Mouse (Mus musculus) embryonic fibroblast, embryonic 13.5 days (primary cell): ENCODE results near the gene Klhl41. TPM values are rescaled to one million over a fixed set of nuclear protein-coding genes. Genes with fewer than 3 reads are reported as not detected.
A peak's percentile ranks its signal among the peaks of the same experiment; 100 is the strongest.

Source experiments
- H3K27ac ChIP-seq: 2 replicates; pipeline ENCODE4 v1.5.1; 2012; ENCODE audit warnings: low read length, control low read depth, inconsistent platforms; ENCODE audit not compliant: insufficient read depth
- H3K4me1 ChIP-seq: 2 replicates; pipeline ENCODE4 v1.6.1; 2011; ENCODE audit warnings: low read length; ENCODE audit not compliant: control insufficient read depth, insufficient read depth
- H3K4me3 ChIP-seq: 2 replicates; pipeline ENCODE4 v1.5.1; 2011; ENCODE audit warnings: mild to moderate bottlenecking, control low read depth, low read length; ENCODE audit not compliant: insufficient read depth
- CTCF ChIP-seq: IDR thresholded peaks from 2 replicates; pipeline ENCODE4 v1.5.1; 2011; ENCODE audit warnings: mild to moderate bottlenecking, control low read depth, low read length, moderate library complexity, borderline replicate concordance; ENCODE audit not compliant: insufficient read depth
- POLR2A ChIP-seq: IDR thresholded peaks from 2 replicates; pipeline ENCODE4 v1.6.1; 2011; ENCODE audit warnings: low read depth, mild to moderate bottlenecking, control low read depth, low read length, moderate library complexity
- polyA plus RNA-seq: library from polyadenylated mRNA; stranded (reverse); fragments of >200 nt; gene quantifications from 2 replicates; pipeline ENCODE4 v1.2.4, GENCODE M21; 2011; ENCODE audit warnings: low read depth; ENCODE audit not compliant: missing spikeins, insufficient read length

The Klhl41 gene
- polyA plus RNA-seq, 1 experiment: 0.47 TPM

GRCm38 (mm10) chr2:69714126-69714525, 44.2 kb downstream of the Klhl41 start:
- Histone ChIP-seq H3K4me1 (no peaks in the 10 kb centered on the region), H3K27ac (no peak overlapping the region), H3K4me3 (no peak overlapping the region)
- no peak for TF ChIP-seq POLR2A

- no peak overlapping the region for H3K4me3 ChIP-seq
- H3K4me1 ChIP-seq: no peaks in the 10 kb centered on the region
- H3K27ac ChIP-seq: no peak overlapping the region
- TF ChIP-seq POLR2A (no peak), CTCF (no peak)
These were observed 46.6 kb downstream of the Klhl41 start for GRCm38 (mm10) chr2:69716483-69716882.

- TF ChIP-seq CTCF (no peak), POLR2A (no peak; the same call in 1 of the 2 replicates)
- Histone ChIP-seq H3K27ac (no peak overlapping the region), H3K4me1 (no peaks in the 10 kb centered on the region), H3K4me3 (no peak overlapping the region)
These were observed 49.2 kb downstream of the Klhl41 start for GRCm38 (mm10) chr2:69719121-69719520.

GRCm38 (mm10) chr2:69722273-69722649, 52.3 kb downstream of the Klhl41 start, which contains the start of gene Ppig:
TSS of gene Ppig (plus strand) at chr2:69722545.
- TF ChIP-seq POLR2A (no peak), CTCF (no peak)
- Histone ChIP-seq H3K4me3 (peak within 1 kb of the TSS; percentile 96), H3K27ac (peak within 1 kb of the TSS; percentile 70), H3K4me1 (peaks cover 2% of the 10 kb centered on the region; the same call in 1 of the 2 replicates)

- Histone ChIP-seq H3K27ac (peak overlapping the region; percentile 70), H3K4me3 (peak overlapping the region; percentile 96), H3K4me1 (peaks cover 2% of the 10 kb centered on the region; the same call in 1 of the 2 replicates)
- TF ChIP-seq CTCF: no peak
- peak; percentile 68 for TF ChIP-seq POLR2A
These were observed 53.0 kb downstream of the Klhl41 start for GRCm38 (mm10) chr2:69722650-69723518.

- no peak for TF ChIP-seq CTCF
- TF ChIP-seq POLR2A: peak; percentile 35
- Histone ChIP-seq H3K4me3 (peak overlapping the region; percentile 96), H3K4me1 (peaks cover 2% of the 10 kb centered on the region; the same call in 1 of the 2 replicates), H3K27ac (peak overlapping the region; percentile 70)
These were observed 53.6 kb downstream of the Klhl41 start for GRCm38 (mm10) chr2:69723519-69723825.

Other genes with a start within 250 kb of the Klhl41 start
- gene Lrp2, start 84.1 kb upstream of the Klhl41 start, polyA plus RNA-seq: 1.3 and 1.5 TPM in 2 replicates
- gene Bbs5, start 22.9 kb upstream of the Klhl41 start, polyA plus RNA-seq: 19.3 and 20.2 TPM in 2 replicates
- 9.6 and 11.3 TPM in 2 replicates for gene Fastkd1, start 43.4 kb downstream of the Klhl41 start, polyA plus RNA-seq
- gene Ppig, start 52.4 kb downstream of the Klhl41 start, polyA plus RNA-seq: 130 and 149 TPM in 2 replicates
- 1.1 and 1.8 TPM in 2 replicates for gene Ccdc173, start 119.5 kb downstream of the Klhl41 start, polyA plus RNA-seq
- 16.3 and 22.5 TPM in 2 replicates for gene Phospho2, start 119.5 kb downstream of the Klhl41 start, polyA plus RNA-seq
- gene Klhl23, start 151.8 kb downstream of the Klhl41 start, polyA plus RNA-seq: 22.5 and 30.2 TPM in 2 replicates
- 259 and 260 TPM in 2 replicates for gene Ssb, start 191.4 kb downstream of the Klhl41 start, polyA plus RNA-seq
- 14.4 and 17.0 TPM in 2 replicates for gene Mettl5, start 215.5 kb downstream of the Klhl41 start, polyA plus RNA-seq
- gene Ubr3, start 227.1 kb downstream of the Klhl41 start, polyA plus RNA-seq: 50.7 and 52.7 TPM in 2 replicates